Mouse (Mus musculus) G1E (cell line): ENCODE measurements around the gene Wee1.
"Not testable (repeated sequence)": the region's sequence is repeated elsewhere in the genome, so short reads cannot be mapped to it uniquely, and the experiment has no call there.

Experiments
- CTCF ChIP-seq: IDR thresholded peaks from 2 replicates; pipeline ENCODE4 v1.5.1; 2012; ENCODE audit warnings: low read depth, low read length, inconsistent platforms, mixed read lengths
- GATA1 ChIP-seq: IDR thresholded peaks from 2 replicates; pipeline ENCODE4 v1.6.1; 2012; ENCODE audit warnings: borderline replicate concordance, low read length, inconsistent platforms, mixed read lengths
- GATA2 ChIP-seq: IDR thresholded peaks from 2 replicates; pipeline ENCODE4 v1.6.1; 2012; ENCODE audit warnings: low read depth, low read length, inconsistent platforms, borderline replicate concordance
- POLR2AphosphoS5 ChIP-seq: IDR thresholded peaks from 2 replicates; pipeline ENCODE4 v1.6.1; 2012; ENCODE audit warnings: low read depth, low read length, inconsistent platforms; ENCODE audit not compliant: insufficient replicate concordance
- TAL1 ChIP-seq: conservative IDR thresholded peaks from 2 replicates; pipeline ENCODE4 v1.6.1; 2012; ENCODE audit warnings: low read depth, low read length, inconsistent platforms, mixed read lengths

DNA sequence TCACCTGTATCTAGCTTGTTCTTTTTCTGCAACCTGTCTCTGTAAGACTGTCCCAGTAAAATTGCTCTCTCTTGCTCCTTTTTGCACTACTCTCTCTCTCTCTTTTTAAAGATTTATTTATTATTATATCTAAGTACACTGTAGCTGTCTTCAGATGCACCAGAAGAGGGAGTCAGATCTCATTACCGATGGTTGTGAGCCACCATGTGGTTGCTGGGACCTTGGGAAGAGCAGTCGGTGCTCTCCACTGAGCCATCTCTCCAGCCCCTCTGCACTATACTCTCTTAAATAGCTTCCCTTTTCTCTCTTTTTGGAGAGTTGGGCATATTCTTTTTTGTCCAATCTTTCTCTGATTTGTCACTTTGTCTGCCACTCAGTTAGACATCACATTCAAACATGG lies 10.4 kb downstream of the Wee1 start:
- not testable (repeated sequence) for TF ChIP-seq CTCF, GATA1, TAL1, GATA2, POLR2AphosphoS5
